30 mouse cellular contexts compared by ENCODE assay signal in the genomic region with DNA sequence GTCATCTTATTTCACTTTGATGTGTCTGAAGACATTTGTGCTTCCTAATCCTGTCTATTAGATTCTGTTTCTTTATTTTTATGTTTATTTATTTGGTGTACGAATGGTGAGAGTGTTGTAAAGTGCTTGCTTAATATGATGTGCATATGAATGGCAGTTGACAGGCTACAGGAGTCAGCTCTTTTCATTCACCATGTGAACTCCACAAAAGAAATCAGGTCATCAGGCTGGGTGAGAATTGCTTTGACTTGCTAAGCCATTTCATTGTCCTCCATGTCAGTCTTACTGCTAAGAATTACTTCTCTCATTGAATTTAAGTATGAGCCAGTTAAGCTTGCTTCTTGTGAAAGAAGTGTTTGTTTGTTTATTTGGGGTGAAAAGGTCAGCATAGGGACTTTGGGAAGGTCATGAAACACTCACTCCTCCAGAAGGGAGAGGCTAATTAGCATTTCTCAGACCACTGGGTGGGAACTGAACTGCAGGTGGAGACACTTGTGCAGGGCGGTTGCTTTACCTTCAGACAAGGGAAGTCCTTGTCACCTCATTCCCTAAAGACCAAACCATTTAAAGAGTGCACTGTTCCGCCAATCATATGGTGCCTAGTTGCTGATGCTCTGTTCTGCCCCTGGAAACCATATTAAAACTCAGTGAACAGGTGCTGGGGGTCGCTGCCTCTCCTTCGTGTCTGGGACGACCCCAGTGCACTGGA.
DNase-seq lines count a peak whose midpoint lies in the region; ATAC-seq and TF ChIP-seq lines count a peak whose summit lies in the region.
"Had no signal": no experiment of that assay in that cellular context is flagged by ENCODE, and none has a peak within 500 bp of the region (broad histone marks: within the 10 kb centered on the region; RNA-seq: fewer than 3 reads in every experiment).

No protein-coding gene starts in this region.

- TF ChIP-seq CTCF in ES-Bruce4 (IDR thresholded peaks at IDR 0.05; ENCODE audit: low read depth, low read length): no peak
- no peak for TF ChIP-seq CTCF in gastrocnemius, adult 2 months (IDR thresholded peaks at IDR 0.05)

- no peaks in the 10 kb centered on the region for H3K4me1 ChIP-seq in hindbrain, embryonic 11.5 days (replicated peaks; ENCODE audit: control insufficient read depth, insufficient read depth, low read length)
- H3K4me1 ChIP-seq in hindbrain, embryonic 13.5 days (replicated peaks): no peaks in the 10 kb centered on the region
- H3K4me1 ChIP-seq in ES-Bruce4 (ENCODE audit: control insufficient read depth, insufficient read depth, low read length): no peaks in the 10 kb centered on the region
- H3K4me1 ChIP-seq in liver, embryonic 12.5 days: no peaks in the 10 kb centered on the region
- H3K4me1 ChIP-seq: embryonic facial prominence, embryonic 10.5 days; embryonic facial prominence, embryonic 15.5 days; heart, embryonic 10.5 days; heart, embryonic 15.5 days; hindbrain, embryonic 12.5 days; liver, embryonic 15.5 days; midbrain, embryonic 15.5 days; stomach, embryonic 15.5 days had no signal

- intact Hi-C loops in gastrocnemius, adult 2 months (cut with DNase I): no loop called here

- no peaks in the 10 kb centered on the region for H3K36me3 ChIP-seq in hindbrain, embryonic 11.5 days (ENCODE audit: control insufficient read depth, insufficient read depth, low read length)
- no peaks in the 10 kb centered on the region for H3K36me3 ChIP-seq in hindbrain, embryonic 13.5 days
- H3K36me3 ChIP-seq in ES-Bruce4 (ENCODE audit: control insufficient read depth, insufficient read depth, low read length, poor library complexity, severe bottlenecking): no peaks in the 10 kb centered on the region
- no peaks in the 10 kb centered on the region for H3K36me3 ChIP-seq in liver, embryonic 12.5 days
- H3K36me3 ChIP-seq: embryonic facial prominence, embryonic 10.5 days; embryonic facial prominence, embryonic 15.5 days; forebrain, embryonic 12.5 days; heart, embryonic 10.5 days; heart, embryonic 15.5 days; hindbrain, embryonic 12.5 days; liver, embryonic 15.5 days; midbrain, embryonic 15.5 days; neural tube, embryonic 13.5 days; stomach, embryonic 15.5 days had no signal

- 46% methylated on average over 6 of the region's 6 CpGs for WGBS in hindbrain, embryonic 11.5 days
- WGBS in hindbrain, embryonic 13.5 days: 38% methylated on average over 6 of the region's 6 CpGs
- WGBS in liver, embryonic 12.5 days (ENCODE audit: insufficient replicate concordance): 52% methylated on average over 6 of the region's 6 CpGs

- no peak overlapping the region for H3K27ac ChIP-seq in hindbrain, embryonic 11.5 days (ENCODE audit: low read depth, low read length)
- H3K27ac ChIP-seq in hindbrain, embryonic 13.5 days: no peak overlapping the region
- H3K27ac ChIP-seq in ES-Bruce4 (ENCODE audit: insufficient read depth, low read length): no peak overlapping the region
- no peak overlapping the region for H3K27ac ChIP-seq in liver, embryonic 12.5 days
- H3K27ac ChIP-seq in gastrocnemius, adult 2 months: no peak overlapping the region
- H3K27ac ChIP-seq: embryonic facial prominence, embryonic 10.5 days; embryonic facial prominence, embryonic 15.5 days; forebrain, embryonic 12.5 days; heart, embryonic 10.5 days; heart, embryonic 15.5 days; hindbrain, embryonic 12.5 days; liver, embryonic 15.5 days; midbrain, embryonic 15.5 days; neural tube, embryonic 13.5 days; stomach, embryonic 15.5 days had no signal

- no peak for TF ChIP-seq POLR2A in ES-Bruce4 (IDR thresholded peaks at IDR 0.05; ENCODE audit: insufficient read depth, low read length)

- H3K27me3 ChIP-seq in hindbrain, embryonic 11.5 days (ENCODE audit: control insufficient read depth, insufficient read depth, low read length): no peaks in the 10 kb centered on the region
- H3K27me3 ChIP-seq in hindbrain, embryonic 13.5 days: no peaks in the 10 kb centered on the region
- no peaks in the 10 kb centered on the region for H3K27me3 ChIP-seq in ES-Bruce4 (ENCODE audit: control insufficient read depth, insufficient read depth, low read length, poor library complexity, severe bottlenecking)
- no peaks in the 10 kb centered on the region for H3K27me3 ChIP-seq in liver, embryonic 12.5 days (replicated peaks)
- H3K27me3 ChIP-seq: CH12.LX; embryonic facial prominence, embryonic 15.5 days; forebrain, embryonic 12.5 days; heart, embryonic 15.5 days; hindbrain, embryonic 12.5 days; liver, embryonic 15.5 days; midbrain, embryonic 15.5 days; neural tube, embryonic 13.5 days; stomach, embryonic 15.5 days had no signal

- no peaks in the 10 kb centered on the region for H3K9me3 ChIP-seq in hindbrain, embryonic 11.5 days (ENCODE audit: control insufficient read depth, low read length)
- no peaks in the 10 kb centered on the region for H3K9me3 ChIP-seq in hindbrain, embryonic 13.5 days
- no peaks in the 10 kb centered on the region for H3K9me3 ChIP-seq in ES-Bruce4 (replicated peaks; ENCODE audit: control insufficient read depth, insufficient read depth, low read length, poor library complexity, severe bottlenecking)
- no peaks in the 10 kb centered on the region for H3K9me3 ChIP-seq in liver, embryonic 12.5 days (replicated peaks)
- H3K9me3 ChIP-seq: embryonic facial prominence, embryonic 10.5 days; embryonic facial prominence, embryonic 15.5 days; forebrain, embryonic 12.5 days; heart, embryonic 10.5 days; heart, embryonic 15.5 days; hindbrain, embryonic 12.5 days; liver, embryonic 15.5 days; midbrain, embryonic 15.5 days; neural tube, embryonic 13.5 days; stomach, embryonic 15.5 days had no signal

- H3K4me2 ChIP-seq in hindbrain, embryonic 11.5 days (replicated peaks; ENCODE audit: low read depth, low read length): no peak overlapping the region
- H3K4me2 ChIP-seq in hindbrain, embryonic 13.5 days: no peak overlapping the region
- H3K4me2 ChIP-seq in liver, embryonic 12.5 days: no peak overlapping the region
- H3K4me2 ChIP-seq: embryonic facial prominence, embryonic 15.5 days; forebrain, embryonic 12.5 days; heart, embryonic 15.5 days; hindbrain, embryonic 12.5 days; liver, embryonic 15.5 days; lung, embryonic 14.5 days; midbrain, embryonic 15.5 days; neural tube, embryonic 13.5 days; stomach, embryonic 15.5 days had no signal

- no peak for DNase-seq in hindbrain, embryonic 11.5 days (ENCODE audit: low spot score)
- peak; percentile 83 for DNase-seq in ZHBTc4 (ENCODE audit: low read depth, low spot score)
- DNase-seq in mesoderm, embryonic 11.5 days (ENCODE audit: low read depth, low spot score): peak; percentile 10
- no peak for DNase-seq in gastrocnemius, adult 2 months
- no peak for DNase-seq in urinary bladder, adult 2 months (ENCODE audit: low spot score)
- DNase-seq: adrenal gland, postnatal 10 days; cerebellum, adult 8-10 months; cerebellum, postnatal 25 days; forebrain, postnatal 0 days; gastrocnemius, postnatal 14 days; kidney, postnatal 14 days; liver; lung, embryonic 14.5 days; lung, postnatal 14 days; right cerebral cortex, postnatal 25 days had no signal

- TF ChIP-seq EP300 in ES-Bruce4 (IDR thresholded peaks at IDR 0.05; ENCODE audit: insufficient read depth, low read depth, low read length): peak; percentile 84

- ATAC-seq in hindbrain, embryonic 11.5 days (ENCODE audit: low FRiP score): peak; percentile 56; the same call in 1 of the 2 replicates
- no peak for ATAC-seq in hindbrain, embryonic 13.5 days (ENCODE audit: low FRiP score)
- no peak for ATAC-seq in liver, embryonic 12.5 days
- ATAC-seq: forebrain, postnatal 0 days; intestine, postnatal 0 days; midbrain, embryonic 15.5 days had no signal

- no peak overlapping the region for H3K4me3 ChIP-seq in hindbrain, embryonic 11.5 days (ENCODE audit: low read depth, low read length)
- H3K4me3 ChIP-seq in hindbrain, embryonic 13.5 days: no peak overlapping the region
- no peak overlapping the region for H3K4me3 ChIP-seq in ES-Bruce4 (ENCODE audit: low read depth, low read length)
- no peak overlapping the region for H3K4me3 ChIP-seq in liver, embryonic 12.5 days
- no peak overlapping the region for H3K4me3 ChIP-seq in gastrocnemius, adult 2 months
- H3K4me3 ChIP-seq: embryonic facial prominence, embryonic 10.5 days; embryonic facial prominence, embryonic 15.5 days; forebrain, embryonic 12.5 days; heart, embryonic 10.5 days; heart, embryonic 15.5 days; hindbrain, embryonic 12.5 days; liver, embryonic 15.5 days; midbrain, embryonic 15.5 days; neural tube, embryonic 13.5 days; stomach, embryonic 15.5 days had no signal

- no peak overlapping the region for H3K9ac ChIP-seq in hindbrain, embryonic 11.5 days (ENCODE audit: low read depth, low read length)
- no peak overlapping the region for H3K9ac ChIP-seq in hindbrain, embryonic 13.5 days
- no peak overlapping the region for H3K9ac ChIP-seq in ES-Bruce4 (ENCODE audit: low read depth, poor library complexity, severe bottlenecking)
- no peak overlapping the region for H3K9ac ChIP-seq in liver, embryonic 12.5 days
- H3K9ac ChIP-seq: embryonic facial prominence, embryonic 15.5 days; forebrain, embryonic 12.5 days; forebrain, postnatal 0 days; heart, embryonic 15.5 days; hindbrain, embryonic 12.5 days; liver, embryonic 15.5 days; lung, embryonic 14.5 days; midbrain, embryonic 15.5 days; neural tube, embryonic 13.5 days; stomach, embryonic 15.5 days had no signal

Comparison
In these comparisons a context has a peak if more than half of its experiments do, and no peak if none do; other contexts are left out.
1. DNase-seq: peak in ZHBTc4 (single experiment) and mesoderm, embryonic 11.5 days (single experiment); none in hindbrain, embryonic 11.5 days (single experiment), gastrocnemius, adult 2 months (single experiment) and urinary bladder, adult 2 months (single experiment).